Mouse (Mus musculus) olfactory bulb, adult 2 months (tissue): Measurements from ENCODE around the gene Krt18.

Source experiments
- CTCF ChIP-seq: fragments of 200-500 bp; IDR thresholded peaks from 2 replicates; pipeline ENCODE4 v1.5.1; 2012; ENCODE audit warnings: low read depth, mild to moderate bottlenecking, low read length, moderate library complexity; ENCODE audit not compliant: insufficient read depth
- POLR2A ChIP-seq: fragments of 200-500 bp; IDR thresholded peaks from 2 replicates; pipeline ENCODE4 v1.6.1; 2012; ENCODE audit warnings: mild to moderate bottlenecking, low read depth, low read length, moderate library complexity; ENCODE audit not compliant: insufficient read depth

- TF ChIP-seq CTCF (no peak), POLR2A (no peak)
These were observed 51.2 kb downstream of the Krt18 start for GRCm38 (mm10) chr15:102079221-102079620.
